Mouse (Mus musculus) liver, embryonic 14.5 days (tissue): ENCODE measurements around the gene Etfa.

Experiments used
- CTCF ChIP-seq: IDR thresholded peaks from 2 replicates; pipeline ENCODE4 v1.5.1; 2016; ENCODE audit warnings: antibody characterized with exemption, low read depth, control low read depth
- EP300 ChIP-seq: IDR thresholded peaks from 2 replicates; pipeline ENCODE4 v1.6.1; 2016; ENCODE audit warnings: antibody characterized with exemption, low read depth

GRCm38 (mm10) chr9:55540888-55541287 is 28.8 kb upstream of the Etfa start:
- TF ChIP-seq CTCF (no peak), EP300 (no peak)
